In the genomic region with DNA sequence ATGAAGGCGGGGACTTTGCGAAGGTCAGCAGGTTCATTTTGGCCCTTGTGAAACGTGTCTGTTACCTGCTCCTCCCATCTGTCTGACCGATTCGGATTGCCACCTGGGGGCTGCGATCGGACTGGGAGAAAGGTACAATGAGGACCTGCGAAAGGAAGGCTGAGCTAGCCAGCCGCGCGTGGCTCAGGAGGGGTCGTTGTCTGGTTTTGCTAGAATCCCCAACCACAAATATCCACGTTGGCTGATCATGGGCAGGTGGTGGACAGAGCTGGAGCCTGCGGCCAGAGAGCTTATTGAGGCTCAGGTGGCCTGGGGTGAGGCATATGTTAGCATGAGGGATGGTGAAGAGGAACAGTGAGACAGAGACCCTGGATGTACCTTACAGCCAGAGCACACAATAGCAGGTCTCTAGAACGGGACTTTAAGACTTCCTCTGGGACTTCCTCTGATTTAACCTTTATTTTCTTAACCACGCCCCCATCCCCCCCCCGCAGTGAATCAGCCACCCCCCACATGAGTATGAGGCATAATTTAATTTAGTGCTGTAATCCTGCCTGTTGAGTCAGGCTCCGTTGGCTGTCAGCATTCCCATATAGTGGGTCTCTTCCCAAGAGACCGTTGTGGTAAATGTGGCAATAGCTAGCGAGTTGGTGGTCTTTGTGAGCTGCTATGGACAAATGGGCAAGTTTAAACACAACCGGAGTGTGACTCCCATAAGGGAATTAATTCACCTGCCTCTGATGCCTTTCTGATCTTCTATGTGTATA, we compare ENCODE assay signal across 8 mouse cellular contexts. TPM values are rescaled to one million over a fixed set of nuclear protein-coding genes. Genes with fewer than 3 reads are reported as not detected.
DNase-seq lines count a peak whose midpoint lies in the region; ATAC-seq and TF ChIP-seq lines count a peak whose summit lies in the region.

No protein-coding gene starts in this region.

- no peaks in the 10 kb centered on the region for H3K9me3 ChIP-seq in intestine, embryonic 16.5 days (ENCODE audit: control insufficient read depth, low read length)
- no peaks in the 10 kb centered on the region for H3K9me3 ChIP-seq in neural tube, embryonic 14.5 days (ENCODE audit: control insufficient read depth, low read length)

- peak overlapping the region; percentile 96 for H3K4me2 ChIP-seq in intestine, embryonic 16.5 days (ENCODE audit: low read depth, low read length)
- peak overlapping the region; percentile 85 for H3K4me2 ChIP-seq in neural tube, embryonic 14.5 days (ENCODE audit: low read depth, low read length)

- H3K27ac ChIP-seq in intestine, embryonic 16.5 days (ENCODE audit: low read length), result no peak overlapping the region
- peak overlapping the region; percentile 91 for H3K27ac ChIP-seq in neural tube, embryonic 14.5 days (ENCODE audit: low read depth, low read length)

- H3K27me3 ChIP-seq in C2C12 (ENCODE audit: control insufficient read depth, insufficient read depth, insufficient read length), result no peaks in the 10 kb centered on the region
- H3K27me3 ChIP-seq in intestine, embryonic 16.5 days (replicated peaks; ENCODE audit: control insufficient read depth, insufficient read depth, low read length), result no peaks in the 10 kb centered on the region
- H3K27me3 ChIP-seq in neural tube, embryonic 14.5 days (ENCODE audit: control insufficient read depth, insufficient read depth, low read length), result no peaks in the 10 kb centered on the region

- peaks cover 64% of the 10 kb centered on the region for H3K79me2 ChIP-seq in C2C12 (ENCODE audit: control insufficient read depth, insufficient read depth)

- no peak for TF ChIP-seq CTCF in C2C12 (IDR thresholded peaks at IDR 0.05; ENCODE audit: control insufficient read depth, insufficient read depth, insufficient read length)

- H3K4me3 ChIP-seq in C2C12 (ENCODE audit: insufficient read depth, poor library complexity, severe bottlenecking), result peak overlapping the region; percentile 64
- peak overlapping the region; percentile 95 for H3K4me3 ChIP-seq in intestine, embryonic 16.5 days (ENCODE audit: low read length)
- H3K4me3 ChIP-seq in neural tube, embryonic 14.5 days (ENCODE audit: low read depth, low read length), result peak overlapping the region; percentile 94

- peak; percentile 11 for ATAC-seq in intestine, embryonic 16.5 days
- ATAC-seq in neural tube, embryonic 14.5 days (ENCODE audit: low read depth), result peak; percentile 53

- peaks cover 29% of the 10 kb centered on the region for H3K4me1 ChIP-seq in intestine, embryonic 16.5 days (ENCODE audit: control insufficient read depth, insufficient read depth, low read length)
- H3K4me1 ChIP-seq in neural tube, embryonic 14.5 days (ENCODE audit: control insufficient read depth, insufficient read depth, low read length), result 0 out of 2 replicates have a peak, but pooled peaks cover 11% of the 10 kb centered on the region

- H3ac ChIP-seq in C2C12 (ENCODE audit: control insufficient read depth, insufficient read length, low read depth), result peak overlapping the region; percentile 85

- peak overlapping the region; percentile 91 for H3K9ac ChIP-seq in intestine, embryonic 16.5 days (ENCODE audit: low read depth, low read length)
- H3K9ac ChIP-seq in neural tube, embryonic 14.5 days (replicated peaks; ENCODE audit: low read depth, low read length), result peak overlapping the region; percentile 94

- WGBS in intestine, embryonic 16.5 days, result 10% methylated on average over 21 of the region's 21 CpGs
- 4% methylated on average over 21 of the region's 21 CpGs for WGBS in neural tube, embryonic 14.5 days

- intact Hi-C loops in gastrocnemius, postnatal 14 days (cut with DNase I; ENCODE audit: low total_unique reads), result no loop called here

- peak; percentile 90 for DNase-seq in heart, adult 11 months
- DNase-seq in heart, adult 8-10 months (ENCODE audit: low spot score), result no peak
- peak; percentile 50 to 52 for DNase-seq in cerebellum, postnatal 36 days
- DNase-seq in right cerebral cortex, adult 18-20 months, result no peak
- no peak for DNase-seq in gastrocnemius, postnatal 14 days

- H3K79me3 ChIP-seq in C2C12 (ENCODE audit: low read depth), result peaks cover 50% of the 10 kb centered on the region

- no peaks in the 10 kb centered on the region for H3K36me3 ChIP-seq in C2C12 (ENCODE audit: control insufficient read depth, insufficient read depth)
- no peaks in the 10 kb centered on the region for H3K36me3 ChIP-seq in intestine, embryonic 16.5 days (ENCODE audit: control insufficient read depth, insufficient read depth, low read length)
- H3K36me3 ChIP-seq in neural tube, embryonic 14.5 days (ENCODE audit: control insufficient read depth, insufficient read depth, low read length), result no peaks in the 10 kb centered on the region

TF ChIP-seq in C2C12, 6 proteins besides CTCF, POLR2A, EP300 and RAD21:
- TF ChIP-seq CEBPB (IDR thresholded peaks at IDR 0.05; ENCODE audit: low read depth), result peak; percentile 90
- TF ChIP-seq USF1 (IDR thresholded peaks at IDR 0.05; ENCODE audit: low read depth), result no peak
- peak; percentile 40 for TF ChIP-seq MYOD1 (IDR thresholded peaks at IDR 0.05; ENCODE audit: control insufficient read depth, insufficient read length, low read depth)
- no peak for TF ChIP-seq MYOG (IDR thresholded peaks at IDR 0.05; ENCODE audit: control insufficient read depth, extremely low read depth, insufficient read length)
TF ChIP-seq in C2C12: peak in this region for 2.

RNA-seq across cellular contexts. Expression of gene Zfp697, which starts 0.9 kb away (rescaled TPM):
- 1 to 10 TPM; 6.9 to 8.7 (median 7.4) TPM for total RNA-seq in heart, adult 8-10 months (2022)
- polyA plus RNA-seq in C2C12 (2012; fragmentation: generic; extraction: Trizol), result 7.5 TPM
- polyA plus RNA-seq in intestine, embryonic 16.5 days (2015; fragmentation: Nextera tagmentation; extraction: Ambion mirVana), result 6.1 and 7.4 TPM in 2 replicates
- 21.7 and 28.9 TPM in 2 replicates for polyA plus RNA-seq in neural tube, embryonic 14.5 days (2014; fragmentation: Nextera tagmentation; extraction: Ambion mirVana)
- total RNA-seq in gastrocnemius, postnatal 14 days (2021), result 1 to 10 TPM; 1.2 to 1.3 TPM

RNA-seq across cellular contexts. Expression of gene Phgdh, which starts 43.4 kb away (rescaled TPM):
- total RNA-seq in heart, adult 8-10 months (2022), result 1 to 10 TPM; 1.1 to 1.8 (median 1.5) TPM
- polyA plus RNA-seq in C2C12 (2012; fragmentation: generic; extraction: Trizol), result 843 TPM
- 321 and 332 TPM in 2 replicates for polyA plus RNA-seq in intestine, embryonic 16.5 days (2015; fragmentation: Nextera tagmentation; extraction: Ambion mirVana)
- polyA plus RNA-seq in neural tube, embryonic 14.5 days (2014; fragmentation: Nextera tagmentation; extraction: Ambion mirVana), result 163 and 176 TPM in 2 replicates
- 1 to 10 TPM; 5.7 to 7.0 TPM for total RNA-seq in gastrocnemius, postnatal 14 days (2021)

Comparison
In these comparisons a context has a peak if more than half of its experiments do, and no peak if none do; other contexts are left out.
1. DNase-seq: peak in heart, adult 11 months (single experiment) and cerebellum, postnatal 36 days (2 of 2); none in heart, adult 8-10 months (single experiment), right cerebral cortex, adult 18-20 months (single experiment) and gastrocnemius, postnatal 14 days (single experiment).
2. Peak in every context shown above with its lines, with median percentiles within 50 percentile points of each other: H3K4me3 ChIP-seq.